Mouse (Mus musculus) cortical plate, adult 2 months (tissue): Measurements from ENCODE around the gene Usp48.

Experiments
- CTCF ChIP-seq: fragments of 200-500 bp; IDR thresholded peaks from 2 replicates; pipeline ENCODE4 v1.5.1; 2011; ENCODE audit warnings: mild to moderate bottlenecking, control low read depth, low read length; ENCODE audit not compliant: insufficient read depth; ENCODE audit errors: extremely low read depth
- POLR2A ChIP-seq: fragments of 200-500 bp; IDR thresholded peaks from 2 replicates; pipeline ENCODE4 v1.6.1; 2011; ENCODE audit warnings: mild to moderate bottlenecking, low read length, control low read depth; ENCODE audit not compliant: insufficient read depth; ENCODE audit errors: extremely low read depth

GRCm38 (mm10) chr4:137703077-137703476 lies 109.5 kb downstream of the Usp48 start:
- no peak for TF ChIP-seq CTCF
- TF ChIP-seq POLR2A: no peak
